Mouse (Mus musculus) olfactory bulb, adult 2 months (tissue): ENCODE measurements around the gene P3h2. TPM values are rescaled to one million over a fixed set of nuclear protein-coding genes. Genes with fewer than 3 reads are reported as not detected.

Experiments
- H3K27ac ChIP-seq: fragments of 200-500 bp; 2 replicates; pipeline ENCODE4 v1.5.1; 2012; ENCODE audit warnings: low read depth, low read length; ENCODE audit not compliant: insufficient read depth
- H3K4me1 ChIP-seq: fragments of 200-500 bp; 2 replicates; pipeline ENCODE4 v1.6.1; 2012; ENCODE audit warnings: low read length; ENCODE audit not compliant: control insufficient read depth, insufficient read depth
- H3K4me3 ChIP-seq: fragments of 200-500 bp; 2 replicates; pipeline ENCODE4 v1.5.1; 2012; ENCODE audit warnings: mild to moderate bottlenecking, low read depth, low read length, moderate library complexity; ENCODE audit not compliant: insufficient read depth
- CTCF ChIP-seq: fragments of 200-500 bp; IDR thresholded peaks from 2 replicates; pipeline ENCODE4 v1.5.1; 2012; ENCODE audit warnings: low read depth, mild to moderate bottlenecking, low read length, moderate library complexity; ENCODE audit not compliant: insufficient read depth
- POLR2A ChIP-seq: fragments of 200-500 bp; IDR thresholded peaks from 2 replicates; pipeline ENCODE4 v1.6.1; 2012; ENCODE audit warnings: mild to moderate bottlenecking, low read depth, low read length, moderate library complexity; ENCODE audit not compliant: insufficient read depth
- WGBS: fragments of 180-500 bp; shearing (Covaris S2); methylation state at CpG from one replicate; pipeline ENCODE4 v1.1.7; 2018; 5-methylcytosine and 5-hydroxymethylcytosine counted together
- polyA plus RNA-seq: library from polyadenylated mRNA; stranded (reverse); fragments of >200 nt; gene quantifications from 2 replicates; pipeline ENCODE4 v1.2.4, GENCODE M21; 2012; ENCODE audit warnings: low replicate concordance; ENCODE audit not compliant: missing spikeins, insufficient read depth, insufficient read length

The P3h2 gene
- polyA plus RNA-seq, 1 experiment: not detected

DNA sequence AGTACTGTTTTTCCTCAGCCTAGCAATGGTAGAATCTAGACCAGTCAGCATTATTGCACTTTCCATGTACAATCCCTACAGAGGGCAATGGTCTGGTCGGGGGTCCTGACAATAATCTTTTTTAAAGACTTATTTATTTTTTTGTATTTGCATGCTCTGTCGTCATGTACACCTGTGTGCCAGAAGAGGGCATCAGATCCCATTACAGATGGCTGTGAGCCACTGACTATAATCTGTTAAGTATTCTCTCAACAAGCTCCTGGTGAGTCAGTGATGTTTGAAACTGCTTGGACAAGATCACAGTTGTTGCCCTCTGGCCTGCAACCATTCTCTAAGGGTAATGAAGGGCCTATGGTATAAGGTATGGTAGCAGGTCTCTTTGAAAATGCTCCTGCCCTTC lies 83.8 kb downstream of the P3h2 start:
- Histone ChIP-seq H3K4me1 (no peaks in the 10 kb centered on the region), H3K27ac (no peak overlapping the region), H3K4me3 (no peak overlapping the region)
- no peak for TF ChIP-seq CTCF
- no peak for TF ChIP-seq POLR2A
- WGBS: 67% methylated on average over 2 of the region's 2 CpGs

GRCm38 (mm10) chr16:26005811-26006210 lies 99.8 kb downstream of the P3h2 start:
- Histone ChIP-seq H3K4me3 (no peak overlapping the region), H3K4me1 (no peaks in the 10 kb centered on the region), H3K27ac (no peak overlapping the region)
- WGBS: 95% methylated on average over 3 of the region's 3 CpGs
- TF ChIP-seq CTCF (no peak), POLR2A (no peak)

GRCm38 (mm10) chr16:26003261-26003660 lies 102.3 kb downstream of the P3h2 start:
- no peak overlapping the region for H3K4me3 ChIP-seq
- H3K4me1 ChIP-seq: no peaks in the 10 kb centered on the region
- WGBS: 51% methylated on average over 4 of the region's 4 CpGs
- no peak overlapping the region for H3K27ac ChIP-seq
- TF ChIP-seq CTCF (no peak), POLR2A (no peak)

DNA sequence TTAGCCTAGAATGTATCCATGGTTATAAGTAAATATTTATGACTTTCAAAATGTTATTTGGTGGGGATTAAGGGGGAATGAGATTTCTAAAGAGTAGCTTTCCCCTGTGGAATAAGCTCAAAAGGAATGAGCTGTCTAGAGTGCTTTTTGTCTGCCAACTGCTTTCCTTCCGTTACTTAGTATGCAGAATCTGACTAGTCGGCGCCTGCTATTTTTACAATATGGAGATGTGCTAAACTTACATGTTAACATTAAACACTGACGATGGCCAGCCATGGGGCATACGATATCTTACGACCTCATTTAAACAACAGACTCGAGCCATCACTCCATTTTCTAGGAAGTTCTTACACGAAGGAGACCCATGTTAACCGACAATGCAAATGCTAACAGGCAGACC lies 102.7 kb downstream of the P3h2 start:
- no peak overlapping the region for H3K4me3 ChIP-seq
- no peaks in the 10 kb centered on the region for H3K4me1 ChIP-seq
- TF ChIP-seq CTCF (no peak), POLR2A (no peak)
- WGBS: 47% methylated on average over 9 of the region's 9 CpGs
- H3K27ac ChIP-seq: no peak overlapping the region

GRCm38 (mm10) chr16:25994605-25995004 lies 111.0 kb downstream of the P3h2 start:
- WGBS: 91% methylated on average over 3 of the region's 3 CpGs
- Histone ChIP-seq H3K27ac (no peak overlapping the region), H3K4me3 (no peak overlapping the region), H3K4me1 (no peaks in the 10 kb centered on the region)
- no peak for TF ChIP-seq POLR2A
- no peak for TF ChIP-seq CTCF

DNA sequence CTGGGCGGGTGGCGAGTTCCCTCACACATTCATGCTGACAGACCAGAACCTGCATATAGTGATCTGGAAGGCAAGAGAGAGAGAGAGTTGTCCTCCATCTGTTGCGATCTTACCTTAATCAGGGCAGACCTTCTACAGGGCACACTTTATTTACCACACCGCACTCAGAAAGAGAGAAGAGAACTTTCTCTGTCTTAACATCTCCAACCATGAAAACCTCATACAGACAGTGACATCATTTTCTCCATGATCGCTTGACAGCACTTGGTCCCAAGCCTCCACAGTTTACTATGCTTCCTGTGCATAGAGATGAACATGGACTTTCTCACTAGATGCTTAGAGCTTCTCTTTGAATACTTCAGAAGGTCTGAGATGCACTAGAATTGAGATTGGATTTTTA lies 118.4 kb downstream of the P3h2 start:
- Histone ChIP-seq H3K27ac (no peak overlapping the region), H3K4me1 (no peaks in the 10 kb centered on the region), H3K4me3 (no peak overlapping the region)
- 97% methylated on average over 5 of the region's 5 CpGs for WGBS
- TF ChIP-seq CTCF (no peak), POLR2A (no peak)

DNA sequence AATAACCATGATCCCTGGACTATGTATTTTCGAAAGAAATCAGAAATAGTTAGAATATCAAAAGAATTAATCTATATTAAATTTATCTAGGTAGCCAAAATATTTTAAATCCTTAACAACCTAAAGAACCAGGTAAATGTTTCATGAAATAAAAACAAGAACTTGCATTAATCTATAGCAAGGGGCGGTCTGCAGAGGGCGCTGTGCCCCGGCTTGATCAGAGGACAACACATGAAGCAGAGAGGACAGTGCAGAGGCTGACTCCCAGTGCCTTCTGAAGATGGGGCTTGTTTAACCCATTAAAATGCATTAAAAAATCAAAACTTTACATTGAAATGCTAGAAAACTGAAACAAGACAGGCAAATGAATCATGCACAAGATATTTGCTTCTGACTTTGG lies 121.9 kb downstream of the P3h2 start:
- H3K4me3 ChIP-seq: no peak overlapping the region
- no peak overlapping the region for H3K27ac ChIP-seq
- TF ChIP-seq POLR2A (no peak), CTCF (no peak)
- 44% methylated on average over 4 of the region's 4 CpGs for WGBS
- H3K4me1 ChIP-seq: no peaks in the 10 kb centered on the region

GRCm38 (mm10) chr16:25979037-25979436 lies 126.5 kb downstream of the P3h2 start:
- Histone ChIP-seq H3K4me3 (no peak overlapping the region), H3K4me1 (no peaks in the 10 kb centered on the region), H3K27ac (no peak overlapping the region)
- TF ChIP-seq CTCF: no peak
- no peak for TF ChIP-seq POLR2A
- 71% methylated on average over 3 of the region's 3 CpGs for WGBS

DNA sequence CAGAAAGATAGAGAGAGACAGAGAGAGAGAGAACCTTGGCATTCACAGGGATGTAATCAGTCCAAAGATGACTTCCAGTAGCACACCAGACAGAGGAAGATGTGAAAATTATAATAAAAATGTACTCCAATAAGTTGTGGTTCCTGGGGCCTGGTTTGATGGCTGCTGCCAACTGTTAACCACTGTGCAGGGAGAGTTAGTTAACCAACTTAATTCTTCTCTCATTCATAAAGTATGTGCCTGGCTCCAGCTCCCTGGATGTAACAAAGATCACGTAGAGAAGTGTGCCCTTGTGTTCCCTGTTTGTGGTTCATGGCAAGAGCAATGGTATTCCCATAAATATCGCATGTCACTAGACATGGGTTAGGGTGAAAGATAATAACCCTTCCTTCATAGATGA lies 128.4 kb downstream of the P3h2 start:
- Histone ChIP-seq H3K27ac (no peak overlapping the region), H3K4me1 (no peaks in the 10 kb centered on the region), H3K4me3 (no peak overlapping the region)
- TF ChIP-seq POLR2A (no peak), CTCF (no peak)
- 86% methylated on average over 2 of the region's 2 CpGs for WGBS

DNA sequence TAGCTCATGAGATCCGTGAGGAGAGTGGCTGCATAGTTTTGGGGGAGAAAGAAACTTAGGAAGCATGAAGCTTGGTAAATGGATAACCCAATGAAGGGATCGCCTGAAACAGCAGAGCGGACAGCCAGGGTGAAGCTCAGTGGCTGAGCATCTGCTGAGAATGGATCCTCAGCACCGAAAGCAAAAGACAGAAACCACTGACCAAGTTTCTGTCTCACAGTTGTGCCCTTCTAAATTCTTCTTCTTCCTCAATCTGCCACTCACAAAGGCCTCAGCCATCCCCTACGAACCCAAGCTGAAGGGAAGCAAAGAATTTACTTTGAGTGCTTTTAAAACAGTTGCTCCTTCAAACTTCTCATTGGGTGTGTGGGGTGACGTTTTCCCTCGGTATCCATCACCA lies 134.3 kb downstream of the P3h2 start:
- no peak for TF ChIP-seq CTCF
- no peak for TF ChIP-seq POLR2A
- no peak overlapping the region for H3K27ac ChIP-seq
- WGBS: 90% methylated on average over 7 of the region's 7 CpGs
- no peaks in the 10 kb centered on the region for H3K4me1 ChIP-seq
- no peak overlapping the region for H3K4me3 ChIP-seq
